Mouse (Mus musculus) heart, adult 9 months (tissue): Measurements from ENCODE around the gene 6030445D17Rik.

Experiments used
- DNase-seq, 2 experiments: peaks; one replicate each; pipeline ENCODE4 v3.0.0; 2022; ENCODE audit warnings: low spot score in 2 of 2

The 6030445D17Rik gene

DNA sequence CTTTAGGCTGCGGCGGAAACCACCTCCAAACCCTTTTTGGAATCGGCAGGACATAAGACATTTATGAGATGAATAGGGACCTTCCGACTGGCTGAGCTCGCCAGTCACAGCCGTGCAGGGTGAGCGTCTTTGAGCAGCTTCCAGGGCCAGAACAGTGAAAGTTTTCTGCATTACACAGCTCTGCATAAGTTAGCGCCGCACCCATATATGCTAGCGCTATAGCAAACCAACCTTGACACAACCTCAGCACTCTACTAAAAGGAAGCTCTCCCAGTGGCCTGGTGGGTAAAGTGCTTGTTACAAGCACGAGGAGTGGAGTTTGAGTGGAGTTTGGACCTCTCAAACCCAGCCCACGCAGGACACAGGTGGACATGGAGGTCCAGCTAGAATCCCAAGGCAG is 2.8 kb upstream of the 6030445D17Rik start:
- DNase-seq: no peak

- DNase-seq: no peak
These were observed 844 bp upstream of the 6030445D17Rik start for GRCm38 (mm10) chr4:136461206-136461605.

GRCm38 (mm10) chr4:136461761-136462085 is 327 bp upstream of the 6030445D17Rik start:
- no peak for DNase-seq

- DNase-seq: peak; percentile 40 to 66
These were observed 759 bp downstream of the 6030445D17Rik start for GRCm38 (mm10) chr4:136462839-136463178.

DNA sequence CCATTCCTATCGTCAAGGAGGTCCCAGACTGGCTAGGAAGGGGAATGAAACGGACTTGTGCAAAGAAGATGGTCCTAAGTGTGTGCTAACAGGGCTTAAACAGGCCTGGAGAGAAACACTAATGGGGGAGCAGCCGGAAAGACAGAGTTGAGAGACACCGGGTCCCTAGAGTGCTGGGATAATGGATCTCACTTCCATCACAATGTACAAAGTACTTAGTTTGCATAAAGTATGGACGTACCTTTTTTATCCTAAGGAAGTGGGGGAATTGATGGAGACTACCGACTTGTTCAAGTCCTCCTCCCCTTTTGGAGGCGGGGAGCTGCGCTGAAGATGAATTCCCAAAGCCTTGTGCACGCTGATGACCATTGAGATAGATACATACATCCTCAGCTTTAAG is 1.4 kb downstream of the 6030445D17Rik start:
- DNase-seq: no peak

DNA sequence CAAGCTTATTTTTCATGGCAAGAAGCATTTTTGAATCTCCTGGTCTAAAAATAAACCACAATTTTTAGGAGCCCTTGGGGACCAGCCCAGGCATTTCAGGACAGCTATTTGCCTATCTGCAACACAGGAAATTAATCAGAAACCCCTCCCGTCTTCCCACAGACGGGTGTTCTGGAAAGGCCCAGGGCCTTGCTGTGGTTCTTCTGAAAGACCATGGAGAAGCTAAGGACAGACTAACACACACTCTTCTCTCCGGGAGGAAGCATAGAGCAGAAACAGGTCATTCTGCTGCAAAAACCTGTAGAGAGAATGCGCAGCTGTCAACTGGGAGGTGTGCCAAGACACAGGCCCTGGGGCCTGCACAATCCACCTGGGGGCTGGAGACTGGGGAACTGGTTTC is 4.2 kb downstream of the 6030445D17Rik start:
- peak; percentile 71 to 73 for DNase-seq

DNA sequence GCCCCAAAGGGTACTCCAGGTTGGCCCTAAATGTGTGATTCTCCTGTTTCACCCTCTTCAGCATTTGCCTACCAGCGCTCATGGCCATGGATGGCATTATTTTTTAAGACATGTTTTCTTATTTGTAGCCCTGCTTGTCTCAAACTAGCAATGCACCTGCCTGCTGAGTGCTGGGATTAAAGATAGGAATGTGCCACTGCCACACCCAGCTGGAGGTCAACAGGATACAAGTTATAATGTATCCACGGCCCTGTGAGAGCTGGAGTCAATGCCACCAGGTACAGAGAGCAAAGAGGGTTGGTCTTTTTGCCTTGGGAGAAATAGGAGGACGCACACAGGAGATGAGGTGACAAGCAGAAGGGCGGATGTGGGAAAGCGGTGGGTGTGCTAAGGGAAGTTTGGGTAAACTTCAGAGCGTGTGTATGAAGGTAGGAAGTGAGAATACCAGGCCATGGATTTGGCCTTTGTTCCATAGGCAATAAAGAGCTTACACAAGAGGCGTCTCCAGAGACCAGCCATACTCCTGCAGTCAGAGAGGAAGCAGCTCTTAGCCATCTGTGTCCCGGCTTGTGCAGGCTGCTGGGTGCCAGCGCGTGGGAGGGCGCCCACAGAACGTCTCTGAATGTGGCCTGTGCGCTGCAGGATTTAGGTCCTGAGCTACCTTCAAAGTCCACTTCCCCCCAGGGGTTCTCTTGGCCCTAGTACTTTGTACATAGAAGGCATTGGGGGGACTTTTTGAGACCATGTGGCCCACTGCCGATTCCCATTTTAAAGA is 6.7 kb downstream of the 6030445D17Rik start:
- peak; percentile 30 to 40 for DNase-seq

DNA sequence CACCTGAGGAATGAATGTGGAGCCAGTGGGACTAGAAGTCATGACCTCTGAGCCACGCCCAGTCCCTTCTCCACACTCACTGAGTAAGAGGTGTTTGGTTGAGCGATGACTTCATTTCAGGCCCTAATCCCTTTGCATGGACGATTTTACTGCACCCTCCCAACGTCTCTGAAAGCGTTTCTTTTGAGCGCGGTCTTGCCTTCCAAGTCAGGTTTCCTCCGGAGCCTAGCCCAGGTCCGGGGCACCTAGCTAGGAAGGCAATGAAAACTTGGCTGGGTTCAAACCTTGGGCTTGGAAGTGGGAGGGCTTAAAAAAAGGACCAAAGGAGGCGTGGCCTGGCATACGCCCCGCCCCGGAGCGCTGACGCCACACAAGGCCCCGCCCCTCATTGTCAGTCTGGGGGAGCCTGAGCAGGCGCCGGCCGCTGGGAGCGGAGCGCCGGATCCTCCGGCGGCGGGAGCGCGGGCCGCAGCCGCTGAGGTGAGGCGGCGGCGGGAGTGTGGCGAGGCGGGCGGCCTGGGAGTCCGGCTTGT is 7.4 kb downstream of the 6030445D17Rik start, which contains the start of gene Luzp1:
Luzp1 (plus strand) TSS at position 391 of the 533 bp plus-strand sequence.
- DNase-seq: peak; percentile 95 to 97

GRCm38 (mm10) chr4:136469941-136470346 is 7.9 kb downstream of the 6030445D17Rik start:
- no peak for DNase-seq

GRCm38 (mm10) chr4:136470347-136471071 is 8.5 kb downstream of the 6030445D17Rik start:
- peak; percentile 43 to 54 for DNase-seq

- no peak for DNase-seq
These were observed 14.6 kb downstream of the 6030445D17Rik start for GRCm38 (mm10) chr4:136476692-136477091.

GRCm38 (mm10) chr4:136486549-136486948 is 24.5 kb downstream of the 6030445D17Rik start:
- no peak for DNase-seq

DNA sequence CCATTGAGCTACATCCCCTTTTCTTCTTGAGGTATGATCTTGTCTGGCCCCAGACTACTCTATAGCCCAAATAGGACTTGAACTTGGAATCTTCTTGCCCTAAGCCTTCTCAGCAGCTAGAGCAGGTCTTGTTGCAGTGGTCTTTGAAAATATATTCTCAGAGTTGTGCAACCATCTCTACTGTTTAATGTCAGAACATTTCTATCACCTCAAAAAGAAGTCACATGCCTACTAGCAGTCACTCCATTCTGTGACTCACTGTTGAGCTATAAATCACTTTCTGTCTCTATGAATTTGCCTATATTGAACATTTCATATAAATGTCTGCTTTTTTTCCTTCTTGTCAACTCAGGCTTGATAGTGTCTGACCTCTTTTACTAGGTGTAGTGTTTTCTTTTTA is 33.9 kb downstream of the 6030445D17Rik start:
- DNase-seq: no peak

- DNase-seq: no peak
These were observed 43.6 kb downstream of the 6030445D17Rik start for GRCm38 (mm10) chr4:136505426-136506215.

- DNase-seq: no peak
These were observed 47.8 kb downstream of the 6030445D17Rik start for GRCm38 (mm10) chr4:136509857-136510256.

DNA sequence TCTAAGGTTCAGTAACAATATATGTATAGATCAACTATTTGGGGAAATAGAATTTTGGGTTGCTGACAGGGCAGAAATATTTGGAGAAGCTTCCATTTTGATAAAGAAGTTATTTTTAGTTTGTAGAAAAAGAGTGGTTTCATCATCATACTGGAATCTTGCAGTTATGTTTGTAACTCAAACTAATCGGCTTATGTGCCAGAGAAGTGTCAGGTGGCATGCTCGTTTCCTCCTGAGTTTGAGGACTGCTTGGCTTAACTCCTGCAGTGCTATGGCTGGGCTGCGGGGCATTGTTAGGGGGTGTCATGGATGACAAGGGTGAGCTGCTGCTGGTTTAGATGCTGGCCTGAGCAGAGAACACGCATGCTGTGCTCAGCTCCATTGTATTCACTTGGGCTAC is 49.7 kb downstream of the 6030445D17Rik start:
- DNase-seq: no peak

DNA sequence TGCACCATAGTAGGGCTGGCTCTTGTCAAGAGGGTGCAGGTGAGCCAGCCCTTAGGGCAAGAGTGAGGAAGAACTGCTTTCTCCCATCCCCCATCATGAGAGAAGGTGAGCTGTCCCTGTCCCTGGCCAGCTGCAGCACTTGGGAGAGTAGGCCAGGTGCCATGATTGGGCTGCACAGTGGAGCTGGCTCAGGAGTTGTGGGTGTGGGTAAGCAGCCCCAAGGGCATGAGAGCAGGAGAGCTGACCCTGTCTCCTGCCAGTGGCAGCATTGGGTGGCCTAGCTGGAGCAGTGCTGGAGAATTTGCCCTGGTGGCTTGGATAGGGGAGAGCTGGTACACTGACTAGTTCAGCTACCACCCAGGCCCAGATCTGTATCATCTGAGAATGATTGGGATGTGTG is 50.9 kb downstream of the 6030445D17Rik start:
- peak; percentile 21 to 30 for DNase-seq
